Mouse (Mus musculus): ENCODE measurements around the gene Tmem29. TPM values are rescaled to one million over a fixed set of nuclear protein-coding genes. Genes with fewer than 3 reads are reported as not detected.
"Not testable (repeated sequence)": the region's sequence is repeated elsewhere in the genome, so short reads cannot be mapped to it uniquely, and the experiment has no call there.

Tmem29 gene
- polyA plus RNA-seq (2021) = 37.9 TPM

- no peaks in the 10 kb centered on the region for H3K27me3 ChIP-seq
- DNase-seq (ENCODE audit: low read depth, low spot score) = peak; percentile 64
- TF ChIP-seq CTCF (IDR thresholded peaks at IDR 0.05) = peak; percentile 89
- ATAC-seq = peak; percentile 97
- in situ Hi-C loops (cut with MboI; ENCODE audit: low pct_unique_long_range_greater_than_20kb) = no loop called here
- ChIA-PET CTCF (interaction anchor here (1.0 kb wide), 1 partner anchor 9 kb away, joined by 3 read pairs; no protein-coding TSS in a partner anchor), POLR2A (interaction anchor here (0.9 kb wide), 1 partner anchor 9 kb away, joined by 3 read pairs; no protein-coding TSS in a partner anchor)
Measured at GRCm38 (mm10) chrX:150458766-150459350, at the start of gene Tmem29. TSS of gene Tmem29 (minus strand) at chrX:150459154.

- H3K27me3 ChIP-seq = peaks cover 7% of the 10 kb centered on the region
- no peak for ATAC-seq
- no peak for TF ChIP-seq CTCF (IDR thresholded peaks at IDR 0.05)
- in situ Hi-C loops (cut with MboI; ENCODE audit: low pct_unique_long_range_greater_than_20kb) = loop anchor here (5.0 to 25.0 kb wide), 2 partner anchors 154 to 454 kb away; no protein-coding TSS in a partner anchor
- ChIA-PET CTCF (no interaction called here), POLR2A (no interaction called here)
- DNase-seq (ENCODE audit: low read depth, low spot score) = no peak
Measured at GRCm38 (mm10) chrX:150508696-150509095, 49.7 kb upstream of the Tmem29 start.

GRCm38 (mm10) chrX:150487811-150488210 lies 28.9 kb upstream of the Tmem29 start:
- DNase-seq (ENCODE audit: low read depth, low spot score); POLR2A ChIA-PET: not testable (repeated sequence)

GRCm38 (mm10) chrX:150486314-150487030 lies 27.5 kb upstream of the Tmem29 start:
- H3K27me3 ChIP-seq; POLR2A ChIA-PET; DNase-seq (ENCODE audit: low read depth, low spot score); ATAC-seq; CTCF ChIA-PET: not testable (repeated sequence)
- in situ Hi-C loops (cut with MboI; ENCODE audit: low pct_unique_long_range_greater_than_20kb) = loop anchor here (10.0 kb wide), 1 partner anchor 1668 kb away; no protein-coding TSS in a partner anchor

More at GRCm38 (mm10) chrX:150487811-150488210, 28.9 kb upstream of the Tmem29 start:
- ATAC-seq, CTCF ChIA-PET, H3K27me3 ChIP-seq: not testable (repeated sequence)
- in situ Hi-C loops (cut with MboI; ENCODE audit: low pct_unique_long_range_greater_than_20kb) = loop anchor here (10.0 kb wide), 1 partner anchor 1667 kb away; no protein-coding TSS in a partner anchor

GRCm38 (mm10) chrX:150477854-150478780 lies 19.2 kb upstream of the Tmem29 start:
- no peaks in the 10 kb centered on the region for H3K27me3 ChIP-seq
- DNase-seq (ENCODE audit: low read depth, low spot score) (peak; percentile 83), ATAC-seq (peak; percentile 99)
- ChIA-PET CTCF (no interaction called here), POLR2A (interaction anchor here (0.6 kb wide), 1 partner anchor 1325 kb away, joined by 4 read pairs; no protein-coding TSS in a partner anchor)
- peak; percentile 81 for TF ChIP-seq CTCF (IDR thresholded peaks at IDR 0.05)
- in situ Hi-C loops (cut with MboI; ENCODE audit: low pct_unique_long_range_greater_than_20kb) = no loop called here

- H3K27me3 ChIP-seq = peaks cover 22% of the 10 kb centered on the region
- ChIA-PET POLR2A (no interaction called here), CTCF (no interaction called here)
- TF ChIP-seq CTCF (IDR thresholded peaks at IDR 0.05) = no peak
- ATAC-seq (no peak), DNase-seq (ENCODE audit: low read depth, low spot score) (no peak)
- in situ Hi-C loops (cut with MboI; ENCODE audit: low pct_unique_long_range_greater_than_20kb) = no loop called here
Measured at GRCm38 (mm10) chrX:150471416-150471815, 12.5 kb upstream of the Tmem29 start.

- in situ Hi-C loops (cut with MboI; ENCODE audit: low pct_unique_long_range_greater_than_20kb) = no loop called here
- ATAC-seq = no peak
- ChIA-PET CTCF (no interaction called here), POLR2A (interaction anchor here (0.7 kb wide), 1 partner anchor 9 kb away, joined by 3 read pairs; the partner anchor contains the start of gene Tmem29)
- no peak for DNase-seq (ENCODE audit: low read depth, low spot score)
- peaks cover 22% of the 10 kb centered on the region for H3K27me3 ChIP-seq
- no peak for TF ChIP-seq CTCF (IDR thresholded peaks at IDR 0.05)
Measured at GRCm38 (mm10) chrX:150468266-150468665, 9.3 kb upstream of the Tmem29 start.

GRCm38 (mm10) chrX:150466817-150467216 lies 7.9 kb upstream of the Tmem29 start:
- in situ Hi-C loops (cut with MboI; ENCODE audit: low pct_unique_long_range_greater_than_20kb); DNase-seq (ENCODE audit: low read depth, low spot score); ATAC-seq; POLR2A ChIA-PET: not testable (repeated sequence)
- CTCF ChIA-PET = interaction anchor here (1.1 kb wide), 1 partner anchor 8 kb away, joined by 3 read pairs; the partner anchor contains the start of gene Tmem29
- H3K27me3 ChIP-seq = peaks cover 12% of the 10 kb centered on the region

- DNase-seq (ENCODE audit: low read depth, low spot score) (no peak), ATAC-seq (no peak)
- no peaks in the 10 kb centered on the region for H3K27me3 ChIP-seq
- CTCF ChIA-PET = interaction anchor here (0.8 kb wide), 1 partner anchor 14 kb away, joined by 3 read pairs; no protein-coding TSS in a partner anchor
- POLR2A ChIA-PET = no interaction called here
- TF ChIP-seq CTCF (IDR thresholded peaks at IDR 0.05) = no peak
- in situ Hi-C loops (cut with MboI; ENCODE audit: low pct_unique_long_range_greater_than_20kb) = no loop called here
Measured at GRCm38 (mm10) chrX:150460143-150460542, 1.2 kb upstream of the Tmem29 start.

- ChIA-PET CTCF (interaction anchor here (1.0 kb wide), 1 partner anchor 8 kb away, joined by 3 read pairs; no protein-coding TSS in a partner anchor), POLR2A (interaction anchor here (0.9 kb wide), 1 partner anchor 9 kb away, joined by 3 read pairs; no protein-coding TSS in a partner anchor)
- in situ Hi-C loops (cut with MboI; ENCODE audit: low pct_unique_long_range_greater_than_20kb) = no loop called here
- TF ChIP-seq CTCF (IDR thresholded peaks at IDR 0.05) = no peak
- ATAC-seq (no peak), DNase-seq (ENCODE audit: low read depth, low spot score) (no peak)
- no peaks in the 10 kb centered on the region for H3K27me3 ChIP-seq
Measured at GRCm38 (mm10) chrX:150459411-150459927, 515 bp upstream of the Tmem29 start.
